Mouse (Mus musculus): ENCODE results near the gene Pcnp.
A peak's percentile ranks its signal among the peaks of the same experiment; 100 is the strongest.
"Not testable (repeated sequence)": the region's sequence is repeated elsewhere in the genome, so short reads cannot be mapped to it uniquely, and the experiment has no call there.

Gene Pcnp

DNA sequence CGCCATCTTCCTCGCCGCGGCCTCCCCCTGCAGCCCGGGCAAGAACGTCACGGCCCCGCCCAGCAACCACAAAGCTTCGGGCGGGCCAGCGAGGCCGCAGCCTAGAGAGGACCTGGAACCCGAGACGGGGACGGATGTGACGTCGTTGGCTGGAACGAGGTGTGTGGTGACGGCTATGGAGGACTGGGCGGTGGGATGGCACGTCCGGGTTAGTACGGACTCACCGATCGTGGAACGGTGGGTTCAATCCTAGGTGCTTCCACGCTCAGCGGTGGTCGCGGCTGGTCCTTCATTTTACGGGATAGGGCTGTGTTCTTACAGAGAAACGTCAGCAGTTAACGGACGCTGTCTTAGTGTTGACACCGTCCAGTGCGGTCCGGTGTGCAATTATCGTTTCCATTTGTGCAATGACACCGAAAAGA is at the start of gene Pcnp:
TSS of gene Pcnp (minus strand) at position 79 of the 422 bp plus-strand sequence.
- DNase-seq (ENCODE audit: low spot score): peak; percentile 90

- no peak for DNase-seq (ENCODE audit: low spot score)
These were observed 46.8 kb upstream of the Pcnp start for GRCm38 (mm10) chr16:56076121-56076869.

GRCm38 (mm10) chr16:56075222-56076111 is 45.9 kb upstream of the Pcnp start:
- peak; percentile 63 for DNase-seq (ENCODE audit: low spot score)

- no peak for DNase-seq (ENCODE audit: low spot score)
These were observed 45.0 kb upstream of the Pcnp start for GRCm38 (mm10) chr16:56074565-56074964.

DNA sequence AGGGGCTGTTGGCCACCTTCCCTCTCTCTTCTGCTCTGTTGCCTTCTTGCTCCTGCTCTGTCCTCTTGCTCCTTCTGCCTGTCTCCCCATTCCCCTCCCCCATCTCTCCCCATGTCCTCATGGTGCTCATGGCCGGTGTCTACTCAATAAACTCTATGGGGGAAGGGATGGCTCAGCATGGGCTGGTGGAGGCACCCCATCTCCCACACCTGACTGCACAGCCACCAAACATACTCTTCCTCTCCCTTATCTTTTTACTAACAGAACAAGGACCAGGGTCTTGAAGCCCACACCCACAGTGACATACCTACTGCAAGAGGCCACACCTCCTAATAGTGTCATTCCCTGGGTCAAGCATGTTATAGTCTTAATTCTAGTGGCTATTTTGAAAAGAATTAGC is 44.6 kb upstream of the Pcnp start:
- no peak for DNase-seq (ENCODE audit: low spot score)

DNA sequence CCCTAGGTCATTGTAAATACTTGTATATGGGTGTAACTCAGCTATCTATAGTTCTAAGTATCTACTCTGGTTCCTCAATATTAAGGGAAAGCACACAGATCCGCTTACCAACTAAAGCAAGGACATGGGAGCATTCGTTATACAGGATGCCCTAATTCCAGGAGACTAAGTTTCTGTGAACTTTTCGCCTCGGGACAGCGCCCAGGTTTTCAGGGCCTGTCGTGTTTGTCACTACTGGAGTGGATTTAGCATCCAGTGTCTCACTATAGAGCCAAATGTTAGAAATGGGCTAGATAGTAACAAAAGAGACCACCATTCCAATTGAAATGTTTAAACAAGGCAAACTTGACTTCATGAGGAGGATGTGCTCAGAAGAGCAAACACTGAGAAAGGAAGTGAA is 43.6 kb upstream of the Pcnp start:
- DNase-seq (ENCODE audit: low spot score): not testable (repeated sequence)

DNA sequence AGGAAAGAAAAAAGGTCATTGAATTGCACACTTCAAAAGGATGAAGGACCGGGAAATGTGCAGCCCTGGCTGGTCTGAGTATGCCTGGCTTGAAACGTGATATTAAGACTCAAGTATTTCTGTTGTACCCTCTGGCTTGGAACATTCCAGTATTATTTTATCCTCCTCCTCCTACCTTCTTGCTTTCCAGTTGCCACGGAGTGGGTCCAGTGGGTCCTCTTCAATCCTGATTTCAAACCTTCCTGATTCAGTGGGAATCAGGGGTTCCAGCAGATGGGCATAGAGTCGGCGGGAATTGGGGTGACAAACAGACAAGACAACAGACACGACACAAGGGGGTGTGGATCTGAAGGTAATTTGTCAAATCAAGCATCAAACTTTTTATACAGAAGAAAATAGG is 43.0 kb upstream of the Pcnp start:
- no peak for DNase-seq (ENCODE audit: low spot score)

DNA sequence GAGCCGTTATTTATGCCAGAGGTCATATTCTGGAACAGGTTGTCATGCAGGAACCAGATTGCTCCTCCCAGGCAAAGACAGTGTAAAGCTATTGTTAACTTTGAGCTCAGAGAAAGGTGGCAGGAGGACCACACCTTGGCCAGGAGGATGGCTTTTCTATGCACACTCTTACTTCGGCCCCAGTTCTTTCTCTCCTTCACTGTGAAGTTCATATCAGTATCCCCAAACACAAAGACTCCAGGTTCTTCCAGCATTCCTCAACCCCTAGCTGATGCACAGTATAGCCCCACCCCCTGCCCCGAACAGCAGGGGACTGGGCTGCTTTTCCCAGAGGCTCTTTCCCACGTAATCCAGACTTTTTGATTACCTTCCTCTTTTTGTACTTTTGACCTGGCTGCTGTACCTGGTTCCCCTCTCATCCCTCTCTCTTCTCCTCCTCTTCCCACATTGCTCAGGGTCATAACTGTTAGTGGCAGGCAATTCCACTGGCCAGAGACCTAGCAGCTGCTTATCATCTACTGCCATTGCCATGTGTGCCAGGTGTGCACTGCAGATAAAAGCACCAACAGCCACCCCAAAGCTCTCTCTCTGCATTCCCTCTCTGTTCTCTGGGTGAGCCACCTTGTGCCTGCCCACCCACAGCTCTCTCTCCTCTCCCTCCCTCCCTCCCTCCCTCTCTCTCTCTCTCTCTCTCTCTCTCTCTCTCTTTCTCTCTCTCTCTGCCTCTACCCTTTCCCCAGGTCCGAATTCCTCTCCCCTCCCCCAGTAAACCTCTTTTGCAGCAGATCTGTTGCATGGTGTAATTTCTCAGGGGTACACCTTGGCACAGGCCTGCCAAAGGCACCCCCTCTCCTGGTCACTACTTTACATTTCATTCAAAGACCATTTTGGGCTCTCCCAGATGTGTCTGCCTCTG is 42.0 kb upstream of the Pcnp start:
- DNase-seq (ENCODE audit: low spot score): no peak

- DNase-seq (ENCODE audit: low spot score): no peak
These were observed 39.1 kb upstream of the Pcnp start for GRCm38 (mm10) chr16:56068523-56069070.

GRCm38 (mm10) chr16:56066113-56066512 is 36.6 kb upstream of the Pcnp start:
- DNase-seq (ENCODE audit: low spot score): no peak

DNA sequence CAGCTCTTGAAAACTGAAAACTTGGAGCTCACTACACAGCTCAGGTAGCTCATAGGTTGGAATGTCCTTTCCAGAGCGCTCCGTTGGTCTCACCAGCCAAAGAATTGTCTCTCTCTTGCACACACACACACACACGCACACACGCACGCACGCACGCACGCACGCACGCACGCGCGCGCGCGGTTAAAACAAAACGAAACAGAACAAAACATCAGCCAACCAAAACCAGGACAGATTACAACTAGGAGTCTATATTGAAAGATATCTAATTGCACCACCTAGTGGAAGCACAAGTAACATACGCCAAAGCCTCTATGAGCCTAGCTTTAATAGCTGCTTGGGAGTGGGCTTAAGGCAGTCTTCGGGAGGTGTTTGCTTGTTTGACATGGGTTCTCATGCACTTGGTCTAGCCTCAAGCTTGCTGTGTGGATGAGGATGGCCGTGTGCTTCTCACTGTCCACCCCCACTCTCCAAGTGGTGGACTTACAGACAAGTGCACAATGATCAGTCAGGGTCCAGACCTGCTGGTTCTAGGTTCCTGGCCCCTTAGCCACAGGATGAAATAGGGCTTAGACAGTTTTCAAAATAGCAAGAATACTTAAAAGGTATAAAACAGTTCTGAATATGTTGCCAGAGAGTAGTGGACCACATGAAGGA is 34.9 kb upstream of the Pcnp start:
- peak; percentile 55 for DNase-seq (ENCODE audit: low spot score)

GRCm38 (mm10) chr16:56062981-56063380 is 33.4 kb upstream of the Pcnp start:
- DNase-seq (ENCODE audit: low spot score): no peak

GRCm38 (mm10) chr16:56061995-56062594 is 32.6 kb upstream of the Pcnp start:
- no peak for DNase-seq (ENCODE audit: low spot score)

GRCm38 (mm10) chr16:56058151-56058550 is 28.6 kb upstream of the Pcnp start:
- no peak for DNase-seq (ENCODE audit: low spot score)

DNA sequence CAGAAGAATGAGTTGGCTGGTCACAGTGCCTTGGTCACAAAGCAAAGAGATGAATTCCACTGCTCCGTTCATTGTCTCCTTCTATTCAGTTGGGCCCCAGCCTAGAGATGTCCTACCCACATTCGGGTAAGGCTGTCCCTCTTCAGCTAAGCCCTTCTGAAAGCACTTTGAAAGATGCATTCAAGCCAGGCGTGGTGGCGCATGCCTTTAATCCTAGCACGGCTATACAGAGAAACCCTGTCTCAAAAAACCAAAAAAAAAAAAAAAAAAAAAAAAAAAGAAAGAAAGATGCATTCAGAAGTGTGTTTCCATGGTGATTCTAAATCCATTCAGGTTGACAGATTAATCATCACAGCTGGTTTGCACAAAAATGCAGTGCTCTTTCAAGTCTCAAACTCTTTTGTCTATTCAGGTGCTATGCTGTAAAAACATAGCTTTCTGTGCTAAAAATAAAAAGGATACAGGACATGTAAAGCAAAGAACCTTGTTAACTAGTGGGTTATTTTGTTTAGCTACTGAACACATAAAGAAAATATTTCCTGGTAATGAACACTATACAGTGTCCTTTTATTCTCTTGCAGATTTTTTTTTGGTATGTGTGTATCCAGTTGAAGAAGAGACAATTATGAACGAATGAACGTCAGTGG is 27.5 kb upstream of the Pcnp start:
- no peak for DNase-seq (ENCODE audit: low spot score)

DNA sequence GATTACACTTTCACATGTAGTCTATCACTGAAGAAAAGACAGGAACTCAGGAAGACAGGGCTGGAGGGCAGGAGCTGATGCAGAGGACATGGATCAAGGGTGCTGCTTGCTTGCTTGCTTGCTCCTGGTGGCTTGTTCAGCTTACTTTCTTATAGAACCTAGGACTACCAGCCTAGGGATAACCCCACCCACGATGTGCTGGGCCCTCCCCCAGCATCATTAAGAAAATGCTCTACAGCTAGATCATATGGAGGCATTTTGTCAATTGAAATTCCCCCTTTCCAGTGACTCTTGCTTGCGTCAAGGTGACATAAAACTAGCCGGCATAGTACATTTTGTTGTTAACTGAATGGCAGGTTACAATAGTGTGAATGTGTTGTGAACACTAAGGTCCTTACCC is 26.4 kb upstream of the Pcnp start:
- no peak for DNase-seq (ENCODE audit: low spot score)

- not testable (repeated sequence) for DNase-seq (ENCODE audit: low spot score)
These were observed 18.5 kb upstream of the Pcnp start, which contains the start of gene Senp7 for GRCm38 (mm10) chr16:56048038-56048437. Gene Senp7, plus strand, starts transcription at chr16:56048338.

DNA sequence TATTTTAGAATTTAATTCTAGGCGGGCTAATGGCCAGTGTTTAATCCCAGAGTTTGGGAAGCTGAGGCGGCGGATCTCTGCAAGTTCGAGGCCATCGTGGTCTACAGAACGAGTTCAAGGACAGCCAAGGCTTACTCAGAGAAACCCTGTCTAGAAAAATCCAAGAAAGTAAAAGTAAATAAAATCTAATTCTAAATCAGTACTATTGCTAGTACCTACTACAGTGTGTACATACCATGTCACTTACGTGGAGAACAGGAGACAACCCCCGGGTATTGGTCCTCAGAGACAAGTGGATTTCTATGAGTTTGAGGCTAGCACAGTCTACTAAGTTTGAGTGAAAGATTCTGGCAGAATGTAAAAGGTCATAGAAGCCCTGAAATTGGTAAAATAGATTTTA is 8.6 kb upstream of the Pcnp start:
- DNase-seq (ENCODE audit: low spot score): no peak

- peak; percentile 64 for DNase-seq (ENCODE audit: low spot score)
These were observed 7.8 kb upstream of the Pcnp start, which contains the start of gene Trmt10c for GRCm38 (mm10) chr16:56037138-56038010. Gene Trmt10c, minus strand, starts transcription at chr16:56037819.

All from layer of hippocampus, adult 9-10 months (tissue).